Mouse (Mus musculus): Measurements from ENCODE around the gene Gpt2. TPM values are rescaled to one million over a fixed set of nuclear protein-coding genes. Genes with fewer than 3 reads are reported as not detected.

Gpt2 gene
- polyA plus RNA-seq (2015; fragmentation: Nextera tagmentation; extraction: Ambion mirVana) = 30.6 and 31.5 TPM in 2 replicates

- peak; percentile 98 for ATAC-seq (ENCODE audit: insufficient number of reproducible peaks, low FRiP score, low TSS enrichment, low read depth)
- H3K4me2 ChIP-seq = peak within 1 kb of the TSS; percentile 94
- H3K27ac ChIP-seq = peak within 1 kb of the TSS; percentile 82
- 0 out of 2 replicates have a peak, but pooled peaks cover 3% of the 10 kb centered on the region for H3K36me3 ChIP-seq
- no peaks in the 10 kb centered on the region for H3K27me3 ChIP-seq
- peaks cover 21% of the 10 kb centered on the region for H3K4me1 ChIP-seq
- H3K9ac ChIP-seq = peak within 1 kb of the TSS; percentile 74
- no peaks in the 10 kb centered on the region for H3K9me3 ChIP-seq
- H3K4me3 ChIP-seq = peak within 1 kb of the TSS; percentile 85
- under 1% methylated on average over 41 of the region's 41 CpGs for WGBS
Measured at GRCm38 (mm10) chr8:85492125-85492875, at the start of gene Gpt2. TSS of gene Gpt2 (plus strand) at chr8:85492576.

GRCm38 (mm10) chr8:85444092-85444491 lies 48.3 kb upstream of the Gpt2 start:
- H3K4me1 ChIP-seq = no peaks in the 10 kb centered on the region
- H3K4me2 ChIP-seq = no peak overlapping the region
- no peak overlapping the region for H3K27ac ChIP-seq
- H3K9me3 ChIP-seq = no peaks in the 10 kb centered on the region
- ATAC-seq (ENCODE audit: insufficient number of reproducible peaks, low FRiP score, low TSS enrichment, low read depth) = no peak
- no peak overlapping the region for H3K4me3 ChIP-seq
- H3K9ac ChIP-seq = no peak overlapping the region
- no peaks in the 10 kb centered on the region for H3K36me3 ChIP-seq
- H3K27me3 ChIP-seq = no peaks in the 10 kb centered on the region

GRCm38 (mm10) chr8:85445936-85446685 lies 46.3 kb upstream of the Gpt2 start:
- no peak overlapping the region for H3K27ac ChIP-seq
- no peaks in the 10 kb centered on the region for H3K9me3 ChIP-seq
- H3K4me1 ChIP-seq = no peaks in the 10 kb centered on the region
- H3K36me3 ChIP-seq = no peaks in the 10 kb centered on the region
- H3K4me3 ChIP-seq = no peak overlapping the region
- H3K4me2 ChIP-seq = no peak overlapping the region
- no peaks in the 10 kb centered on the region for H3K27me3 ChIP-seq
- ATAC-seq (ENCODE audit: insufficient number of reproducible peaks, low FRiP score, low TSS enrichment, low read depth) = no peak
- no peak overlapping the region for H3K9ac ChIP-seq
- 66% methylated on average over 15 of the region's 15 CpGs for WGBS

GRCm38 (mm10) chr8:85450335-85450734 lies 42.0 kb upstream of the Gpt2 start:
- H3K27ac ChIP-seq = no peak overlapping the region
- ATAC-seq (ENCODE audit: insufficient number of reproducible peaks, low FRiP score, low TSS enrichment, low read depth) = no peak
- no peaks in the 10 kb centered on the region for H3K36me3 ChIP-seq
- no peak overlapping the region for H3K4me2 ChIP-seq
- no peaks in the 10 kb centered on the region for H3K27me3 ChIP-seq
- peaks cover 8% of the 10 kb centered on the region; the same call in 1 of the 2 replicates for H3K4me1 ChIP-seq
- no peak overlapping the region for H3K9ac ChIP-seq
- 74% methylated on average over 3 of the region's 3 CpGs for WGBS
- H3K4me3 ChIP-seq = no peak overlapping the region
- H3K9me3 ChIP-seq = no peaks in the 10 kb centered on the region

GRCm38 (mm10) chr8:85452328-85452727 lies 40.0 kb upstream of the Gpt2 start:
- H3K36me3 ChIP-seq = no peaks in the 10 kb centered on the region
- H3K27ac ChIP-seq = 0 out of 2 replicates have a peak overlapping the region, but pooled peaks have one; percentile 24
- H3K9ac ChIP-seq = no peak overlapping the region
- peak overlapping the region; percentile 32 for H3K4me2 ChIP-seq
- ATAC-seq (ENCODE audit: insufficient number of reproducible peaks, low FRiP score, low TSS enrichment, low read depth) = no peak
- peaks cover 8% of the 10 kb centered on the region; the same call in 1 of the 2 replicates for H3K4me1 ChIP-seq
- WGBS = 18% methylated on average over 14 of the region's 14 CpGs
- peak overlapping the region; percentile 12; the same call in 1 of the 2 replicates for H3K4me3 ChIP-seq
- no peaks in the 10 kb centered on the region for H3K9me3 ChIP-seq
- no peaks in the 10 kb centered on the region for H3K27me3 ChIP-seq

GRCm38 (mm10) chr8:85453256-85453655 lies 39.1 kb upstream of the Gpt2 start:
- H3K27ac ChIP-seq = no peak overlapping the region
- H3K4me1 ChIP-seq = peaks cover 8% of the 10 kb centered on the region; the same call in 1 of the 2 replicates
- no peak overlapping the region for H3K4me3 ChIP-seq
- no peaks in the 10 kb centered on the region for H3K9me3 ChIP-seq
- H3K9ac ChIP-seq = no peak overlapping the region
- H3K36me3 ChIP-seq = no peaks in the 10 kb centered on the region
- 68% methylated on average over 2 of the region's 2 CpGs for WGBS
- no peak for ATAC-seq (ENCODE audit: insufficient number of reproducible peaks, low FRiP score, low TSS enrichment, low read depth)
- H3K27me3 ChIP-seq = no peaks in the 10 kb centered on the region
- H3K4me2 ChIP-seq = no peak overlapping the region

GRCm38 (mm10) chr8:85454750-85455149 lies 37.6 kb upstream of the Gpt2 start:
- Histone ChIP-seq H3K9ac (no peak overlapping the region), H3K4me3 (no peak overlapping the region), H3K4me2 (no peak overlapping the region), H3K9me3 (no peaks in the 10 kb centered on the region), H3K4me1 (peaks cover 8% of the 10 kb centered on the region; the same call in 1 of the 2 replicates), H3K27ac (no peak overlapping the region), H3K36me3 (no peaks in the 10 kb centered on the region), H3K27me3 (no peaks in the 10 kb centered on the region)
- WGBS = 67% methylated on average over 8 of the region's 8 CpGs
- ATAC-seq (ENCODE audit: insufficient number of reproducible peaks, low FRiP score, low TSS enrichment, low read depth) = no peak

GRCm38 (mm10) chr8:85456536-85456935 lies 35.8 kb upstream of the Gpt2 start:
- 10% methylated on average over 14 of the region's 14 CpGs for WGBS
- H3K4me1 ChIP-seq = peaks cover 8% of the 10 kb centered on the region; the same call in 1 of the 2 replicates
- H3K36me3 ChIP-seq = no peaks in the 10 kb centered on the region
- no peak overlapping the region for H3K4me2 ChIP-seq
- H3K9me3 ChIP-seq = no peaks in the 10 kb centered on the region
- H3K27me3 ChIP-seq = no peaks in the 10 kb centered on the region
- no peak overlapping the region for H3K4me3 ChIP-seq
- H3K27ac ChIP-seq = no peak overlapping the region
- no peak overlapping the region for H3K9ac ChIP-seq
- ATAC-seq (ENCODE audit: insufficient number of reproducible peaks, low FRiP score, low TSS enrichment, low read depth) = no peak

GRCm38 (mm10) chr8:85459582-85459981 lies 32.8 kb upstream of the Gpt2 start:
- no peak for ATAC-seq (ENCODE audit: insufficient number of reproducible peaks, low FRiP score, low TSS enrichment, low read depth)
- 66% methylated on average over 3 of the region's 3 CpGs for WGBS

GRCm38 (mm10) chr8:85460804-85461203 lies 31.6 kb upstream of the Gpt2 start:
- no peaks in the 10 kb centered on the region for H3K4me1 ChIP-seq
- no peak for ATAC-seq (ENCODE audit: insufficient number of reproducible peaks, low FRiP score, low TSS enrichment, low read depth)
- H3K4me3 ChIP-seq = no peak overlapping the region
- H3K9me3 ChIP-seq = no peaks in the 10 kb centered on the region
- H3K4me2 ChIP-seq = no peak overlapping the region
- H3K27me3 ChIP-seq = no peaks in the 10 kb centered on the region
- no peaks in the 10 kb centered on the region for H3K36me3 ChIP-seq
- WGBS = 27% methylated on average over 5 of the region's 5 CpGs
- no peak overlapping the region for H3K9ac ChIP-seq
- H3K27ac ChIP-seq = no peak overlapping the region

More at GRCm38 (mm10) chr8:85459582-85459981, 32.8 kb upstream of the Gpt2 start:
- Histone ChIP-seq H3K9ac (no peak overlapping the region), H3K4me3 (no peak overlapping the region), H3K36me3 (no peaks in the 10 kb centered on the region), H3K27ac (no peak overlapping the region), H3K9me3 (no peaks in the 10 kb centered on the region), H3K4me1 (no peaks in the 10 kb centered on the region), H3K27me3 (no peaks in the 10 kb centered on the region), H3K4me2 (no peak overlapping the region)

- H3K9me3 ChIP-seq = no peaks in the 10 kb centered on the region
- ATAC-seq (ENCODE audit: insufficient number of reproducible peaks, low FRiP score, low TSS enrichment, low read depth) = no peak
- H3K36me3 ChIP-seq = no peaks in the 10 kb centered on the region
- no peak overlapping the region for H3K9ac ChIP-seq
- no peak overlapping the region for H3K4me3 ChIP-seq
- H3K4me2 ChIP-seq = no peak overlapping the region
- WGBS = 77% methylated on average over 3 of the region's 3 CpGs
- H3K27me3 ChIP-seq = no peaks in the 10 kb centered on the region
- H3K4me1 ChIP-seq = no peaks in the 10 kb centered on the region
- no peak overlapping the region for H3K27ac ChIP-seq
Measured at GRCm38 (mm10) chr8:85461377-85461776, 31.0 kb upstream of the Gpt2 start.

GRCm38 (mm10) chr8:85462441-85462840 lies 29.9 kb upstream of the Gpt2 start:
- Histone ChIP-seq H3K27ac (no peak overlapping the region), H3K4me3 (no peak overlapping the region), H3K9me3 (no peaks in the 10 kb centered on the region), H3K4me1 (no peaks in the 10 kb centered on the region), H3K9ac (no peak overlapping the region), H3K27me3 (no peaks in the 10 kb centered on the region), H3K36me3 (no peaks in the 10 kb centered on the region), H3K4me2 (no peak overlapping the region)
- ATAC-seq (ENCODE audit: insufficient number of reproducible peaks, low FRiP score, low TSS enrichment, low read depth) = no peak
- WGBS = 68% methylated on average over 1 of the region's 1 CpGs
